Mouse (Mus musculus) lung, adult 2 months (tissue): ENCODE data around the gene Plbd2.

Experiments
- CTCF ChIP-seq: fragments of 200-500 bp; IDR thresholded peaks from 2 replicates; pipeline ENCODE4 v1.5.1; 2011; ENCODE audit warnings: mild to moderate bottlenecking, low read length, control low read depth; ENCODE audit not compliant: insufficient read depth
- POLR2A ChIP-seq: fragments of 200-500 bp; IDR thresholded peaks from 2 replicates; pipeline ENCODE4 v1.6.1; 2011; ENCODE audit warnings: low read depth, mild to moderate bottlenecking, control low read depth, low read length, borderline replicate concordance; ENCODE audit errors: extremely low read depth

DNA sequence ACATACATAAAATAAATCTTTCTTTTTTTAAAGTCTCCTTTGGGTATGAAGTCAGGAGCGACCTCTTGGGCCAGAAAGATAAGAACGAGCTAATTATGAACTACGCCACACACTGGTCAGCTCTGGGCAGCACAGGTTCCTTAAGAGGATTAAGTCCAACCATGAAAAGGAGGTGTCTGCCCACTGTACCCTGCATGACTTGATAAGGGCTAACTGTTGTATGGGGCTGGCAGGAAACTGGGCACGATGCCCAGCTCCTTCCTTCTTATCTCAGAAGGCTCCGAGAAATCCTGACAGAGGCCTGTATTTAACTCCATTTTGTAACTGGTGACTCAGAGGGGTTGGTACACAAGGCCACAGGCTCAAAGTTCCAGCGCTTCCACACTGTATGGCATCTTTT, 37.6 kb downstream of the Plbd2 start:
- TF ChIP-seq CTCF (no peak), POLR2A (no peak)
